Mouse (Mus musculus) kidney, postnatal 36 days (tissue): ENCODE data around the gene Slx1b.
A peak's percentile ranks its signal among the peaks of the same experiment; 100 is the strongest.
"Not testable (repeated sequence)": the region's sequence is repeated elsewhere in the genome, so short reads cannot be mapped to it uniquely, and the experiment has no call there.

ENCODE experiments used
- DNase-seq, 2 experiments: peaks; one replicate each; pipeline ENCODE4 v3.0.0; 2021 to 2022; ENCODE audit warnings: mixed read lengths in 2 of 2

The Slx1b gene

DNA sequence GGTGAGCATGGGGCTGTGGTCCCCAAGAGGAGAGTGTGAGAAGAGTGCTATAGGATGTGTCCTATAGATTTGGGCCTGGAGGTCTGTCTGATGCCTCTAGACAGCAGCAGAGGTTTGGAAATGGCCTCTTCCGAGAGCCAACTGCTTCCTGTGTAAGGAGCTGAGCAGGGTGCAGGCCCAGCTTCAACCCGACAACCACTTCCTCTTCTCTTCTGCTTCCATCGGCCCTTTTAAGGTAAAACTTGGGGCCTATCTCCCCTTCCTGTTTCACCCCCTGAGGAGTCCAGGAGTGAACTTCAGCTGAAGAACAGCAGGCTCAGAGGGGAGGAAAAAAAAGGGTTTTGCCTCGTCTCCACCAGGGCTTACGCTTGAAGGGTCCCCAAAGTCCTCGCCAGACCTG, 6.8 kb upstream of the Slx1b start:
- no peak for DNase-seq

DNA sequence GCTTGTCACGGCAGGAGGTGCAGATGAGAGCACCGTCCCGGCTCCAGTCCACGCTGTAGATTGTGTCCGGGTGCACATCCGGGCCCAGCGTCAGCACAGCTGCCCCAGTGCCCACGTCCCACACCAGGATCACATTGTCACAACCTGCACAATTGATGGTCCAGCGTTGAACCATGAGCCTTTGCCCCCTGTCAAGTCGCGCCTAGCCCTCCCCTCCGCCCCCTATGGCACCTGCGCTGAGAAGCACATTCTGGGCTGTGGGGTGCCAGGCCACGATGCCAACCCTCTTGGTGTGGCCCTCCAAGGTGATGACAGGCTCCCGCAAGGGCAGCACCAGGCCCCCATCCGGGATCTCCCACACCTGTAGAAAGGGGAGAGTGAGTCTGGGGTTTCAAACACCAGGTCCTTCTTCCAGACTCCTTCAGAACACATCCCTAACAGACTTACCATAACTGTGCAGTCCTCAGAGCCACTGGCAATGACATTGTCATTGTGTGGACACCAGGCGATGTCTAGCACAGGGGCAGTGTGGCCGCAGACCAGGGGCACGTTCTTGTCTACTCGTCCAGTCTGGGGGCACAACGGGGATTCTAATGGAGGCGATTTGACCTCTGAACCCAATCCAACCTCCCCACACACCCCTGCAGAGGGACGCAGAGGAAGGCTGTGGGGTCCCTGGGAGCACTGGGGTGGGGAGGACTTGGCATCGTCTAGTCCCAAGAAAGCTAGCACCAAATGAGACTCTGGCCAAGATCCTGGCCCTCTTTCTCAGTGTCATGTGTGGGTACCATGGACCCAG, 6.2 kb upstream of the Slx1b start:
- no peak for DNase-seq

- peak; percentile 88 to 98 for DNase-seq
Measured at GRCm38 (mm10) chr7:126701070-126701469, 5.5 kb upstream of the Slx1b start.

DNA sequence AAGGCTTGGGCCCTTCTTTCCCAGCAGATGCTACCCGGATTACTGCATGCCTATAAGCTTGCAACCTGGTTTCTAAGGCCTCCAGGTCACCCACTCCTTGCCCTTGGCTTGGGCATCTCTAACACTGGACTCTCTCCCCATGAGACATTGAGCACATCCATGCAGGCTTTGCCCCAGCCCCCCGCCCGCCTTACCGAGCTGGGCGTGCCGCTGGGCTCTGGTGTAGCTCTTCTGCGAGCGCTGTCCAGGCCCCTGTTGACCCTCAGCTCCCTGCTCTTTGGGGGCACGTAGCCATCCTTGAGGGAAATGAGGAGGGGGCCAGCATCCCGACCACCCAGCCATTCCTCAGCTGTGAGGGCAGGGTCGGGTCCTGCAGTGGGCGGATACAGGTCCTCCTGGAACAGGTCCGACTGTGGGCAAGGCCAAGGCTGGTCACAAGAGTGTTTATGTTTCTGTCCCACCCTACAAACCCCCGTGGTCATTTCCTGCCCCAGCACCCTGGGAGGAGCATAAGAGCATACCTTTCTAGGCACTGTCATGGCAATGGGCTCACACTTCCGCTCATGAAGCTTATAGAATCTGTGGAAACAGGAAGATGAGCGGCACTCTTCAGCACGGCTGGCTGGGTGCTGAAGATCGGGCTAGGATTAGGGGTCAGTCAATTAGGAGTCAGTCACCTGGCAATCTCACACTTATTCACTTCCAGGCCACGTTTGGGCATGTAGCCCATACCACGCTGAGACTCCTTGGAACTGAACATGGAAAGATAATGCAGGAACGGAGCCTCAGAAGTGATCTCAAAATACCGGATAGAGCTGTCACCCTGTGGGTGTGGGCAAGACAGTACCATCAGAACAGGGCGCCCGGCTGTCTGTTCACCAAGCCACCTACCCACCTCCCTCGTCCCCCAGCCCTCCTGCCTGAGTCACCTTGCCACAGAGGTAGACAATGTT, 4.8 kb upstream of the Slx1b start:
- DNase-seq = no peak

GRCm38 (mm10) chr7:126697838-126698237, 2.3 kb upstream of the Slx1b start:
- DNase-seq = no peak

- DNase-seq = no peak
Measured at GRCm38 (mm10) chr7:126696886-126697285, 1.3 kb upstream of the Slx1b start.

- DNase-seq = no peak
Measured at GRCm38 (mm10) chr7:126696303-126696702, 719 bp upstream of the Slx1b start.

- peak; percentile 75 to 82 for DNase-seq
Measured at GRCm38 (mm10) chr7:126695210-126695611, 373 bp downstream of the Slx1b start, which contains the start of gene Bola2. Bola2 (plus strand) TSS chr7:126695401.

DNA sequence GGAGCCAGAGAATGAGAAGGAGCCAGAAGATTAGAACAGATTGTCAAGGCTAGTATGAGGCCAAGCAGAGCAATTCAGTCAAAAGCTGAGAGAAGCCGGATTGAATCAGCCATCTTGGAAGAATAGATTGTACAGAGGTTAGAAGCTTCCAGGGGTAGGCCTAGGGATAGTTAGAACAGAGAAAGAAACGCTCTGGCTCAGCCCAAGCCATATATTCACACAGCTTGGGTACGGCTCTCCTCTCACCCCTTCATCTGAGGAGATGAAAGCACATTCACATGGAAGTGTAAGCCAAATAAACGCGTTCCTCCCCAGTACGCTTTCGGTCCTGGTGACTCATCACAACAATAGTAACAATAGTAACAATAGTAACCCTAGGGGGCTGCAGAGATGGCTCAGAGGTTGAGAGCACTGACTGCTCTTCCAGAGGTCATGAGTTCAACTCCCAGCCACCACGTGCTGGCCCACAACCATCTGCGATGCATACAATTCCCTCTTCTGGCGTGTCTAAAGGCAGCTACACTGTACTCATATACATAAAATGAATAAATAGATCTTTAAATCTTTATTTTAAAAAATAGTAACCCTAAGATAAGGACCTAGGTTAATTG, 1.0 kb downstream of the Slx1b start:
- no peak for DNase-seq

GRCm38 (mm10) chr7:126693781-126694180, 1.8 kb downstream of the Slx1b start:
- DNase-seq = no peak

GRCm38 (mm10) chr7:126693256-126693655, 2.3 kb downstream of the Slx1b start:
- peak; percentile 89 to 94 for DNase-seq

GRCm38 (mm10) chr7:126692426-126692825, 3.2 kb downstream of the Slx1b start:
- DNase-seq = no peak

- no peak for DNase-seq
Measured at GRCm38 (mm10) chr7:126691676-126692075, 3.9 kb downstream of the Slx1b start.

GRCm38 (mm10) chr7:126690737-126691136, 4.8 kb downstream of the Slx1b start:
- DNase-seq = peak; percentile 67 to 86

- DNase-seq = no peak
Measured at GRCm38 (mm10) chr7:126689021-126689420, 6.6 kb downstream of the Slx1b start.

- not testable (repeated sequence) for DNase-seq
Measured at GRCm38 (mm10) chr7:126688156-126688555, 7.4 kb downstream of the Slx1b start.

DNA sequence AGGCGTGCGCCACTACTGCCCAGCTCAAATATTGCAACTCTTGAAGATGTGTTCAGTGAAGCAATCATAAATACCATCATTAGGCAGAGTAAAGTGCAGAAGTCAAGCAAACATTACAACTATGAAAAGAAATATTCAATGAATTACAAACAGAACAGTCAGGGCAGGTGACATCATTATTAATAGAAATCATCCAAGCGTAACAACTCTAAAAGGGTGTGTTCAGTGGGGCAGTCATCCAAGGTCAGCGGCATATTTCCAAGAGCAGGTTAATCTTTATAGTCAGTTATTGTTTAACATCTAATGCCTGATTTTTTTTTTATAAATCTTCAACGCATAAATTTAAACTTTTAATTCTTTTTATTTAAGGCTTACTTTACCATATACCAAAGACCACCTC, 14.4 kb downstream of the Slx1b start:
- peak; percentile 70 to 77 for DNase-seq

- DNase-seq = no peak
Measured at GRCm38 (mm10) chr7:126679683-126680082, 15.9 kb downstream of the Slx1b start.

GRCm38 (mm10) chr7:126678545-126679341, 16.8 kb downstream of the Slx1b start:
- DNase-seq = peak; percentile 60 to 79

DNA sequence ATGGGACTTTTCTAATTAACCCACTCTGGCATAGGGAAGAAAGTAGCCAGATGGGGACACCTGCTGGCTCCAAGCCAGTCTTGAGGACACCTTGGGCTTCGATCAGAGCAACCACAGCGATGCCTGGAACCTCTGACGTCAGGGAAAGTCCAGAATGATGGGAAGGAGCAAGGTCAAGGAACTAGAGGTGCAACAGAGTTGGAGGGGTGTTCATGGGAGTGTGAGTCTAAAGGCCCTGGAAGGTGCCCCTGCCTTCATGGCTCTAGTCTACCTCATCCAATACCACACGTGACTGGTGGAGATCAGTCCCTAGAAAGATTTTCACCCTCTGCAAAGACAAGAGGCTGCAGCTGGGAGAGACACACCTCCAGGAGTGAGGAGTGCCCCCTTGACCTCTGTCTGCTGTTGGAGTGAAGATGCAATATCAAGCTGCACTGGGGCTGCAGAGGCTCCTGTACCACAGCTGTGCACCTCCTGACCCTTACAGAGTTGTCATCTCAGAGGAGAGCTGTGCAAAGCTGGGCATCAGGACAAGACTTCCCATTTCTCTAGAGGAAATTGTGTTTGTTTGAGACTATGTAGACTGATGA, 18.9 kb downstream of the Slx1b start:
- DNase-seq = peak in 1 of 2 experiments; percentile 55

- peak; percentile 74 to 94 for DNase-seq
Measured at GRCm38 (mm10) chr7:126676207-126676606, 19.4 kb downstream of the Slx1b start, which contains the start of gene Sult1a1. Sult1a1 (minus strand) TSS chr7:126676432.

GRCm38 (mm10) chr7:126675104-126675503, 20.5 kb downstream of the Slx1b start:
- no peak for DNase-seq
